ENCODE assay signal across 22 mouse cellular contexts in genomic region chr6:54916163-54916562, GRCm38 (mm10). TPM values are rescaled to one million over a fixed set of nuclear protein-coding genes. Genes with fewer than 3 reads are reported as not detected.
A peak's percentile ranks its signal among the peaks of the same experiment; 100 is the strongest.
DNase-seq lines count a peak whose midpoint lies in the region; ATAC-seq and TF ChIP-seq lines count a peak whose summit lies in the region.
"Had no signal": no experiment of that assay in that cellular context is flagged by ENCODE, and none has a peak within 500 bp of the region (broad histone marks: within the 10 kb centered on the region; RNA-seq: fewer than 3 reads in every experiment).

No protein-coding gene starts in this region.

- H3K27me3 ChIP-seq in heart, postnatal 0 days (ENCODE audit: control insufficient read depth, insufficient read depth, low read length) = no peaks in the 10 kb centered on the region
- peaks cover 8% of the 10 kb centered on the region for H3K27me3 ChIP-seq in G1E (ENCODE audit: insufficient read depth, low read length)
- H3K27me3 ChIP-seq: heart, embryonic 15.5 days; hindbrain, embryonic 12.5 days; liver, embryonic 12.5 days; neural tube, embryonic 13.5 days had no signal

- intact Hi-C loops in heart, postnatal 10 days (cut with DNase I) = loop anchor here (2.0 to 5.0 kb wide), 4 partner anchors 56 to 251 kb away; partner anchors contain the start of genes Ggct and Nod1

- no peak for DNase-seq in heart, postnatal 0 days (ENCODE audit: low spot score)
- no peak for DNase-seq in heart, postnatal 10 days
- DNase-seq in G1E (ENCODE audit: low spot score) = no peak
- DNase-seq in induced T-regulatory cell, adult 2 months (ENCODE audit: low read depth) = peak; percentile 34
- DNase-seq in thymus, postnatal 14 days = peak; percentile 39
- no peak for DNase-seq in right cerebral cortex, postnatal 25 days
- no peak for DNase-seq in gastrocnemius, adult 18-20 months (ENCODE audit: low spot score)
- DNase-seq in embryo, embryonic 11 days = no peak
- DNase-seq: adrenal gland, postnatal 10 days; cerebellum, adult 11-12 months; cerebellum, postnatal 25 days; heart, adult 18-20 months; kidney, adult 11 months; kidney, postnatal 14 days; right cerebral cortex, postnatal 4 days had no signal

- no peak overlapping the region for H3K4me3 ChIP-seq in heart, postnatal 0 days (ENCODE audit: low read depth, low read length)
- H3K4me3 ChIP-seq in G1E (ENCODE audit: low read depth, low read length) = no peak overlapping the region
- H3K4me3 ChIP-seq: erythroblast, embryonic 14.5 days; heart, embryonic 15.5 days; hindbrain, embryonic 12.5 days; limb, embryonic 10.5 days; liver, embryonic 12.5 days; neural tube, embryonic 13.5 days had no signal

- TF ChIP-seq CTCF in heart, postnatal 0 days (IDR thresholded peaks at IDR 0.05; ENCODE audit: low read depth) = no peak
- no peak for TF ChIP-seq CTCF in G1E (IDR thresholded peaks at IDR 0.05; ENCODE audit: low read depth, low read length)

- no peak overlapping the region for H3K4me2 ChIP-seq in heart, postnatal 0 days (ENCODE audit: low read depth, low read length)
- H3K4me2 ChIP-seq: heart, embryonic 15.5 days; hindbrain, embryonic 12.5 days; liver, embryonic 12.5 days; neural tube, embryonic 13.5 days had no signal

- no peaks in the 10 kb centered on the region for H3K36me3 ChIP-seq in heart, postnatal 0 days (replicated peaks; ENCODE audit: control insufficient read depth, insufficient read depth, low read length)
- H3K36me3 ChIP-seq in G1E (replicated peaks) = no peaks in the 10 kb centered on the region
- H3K36me3 ChIP-seq: heart, embryonic 15.5 days; hindbrain, embryonic 12.5 days; limb, embryonic 10.5 days; liver, embryonic 12.5 days; neural tube, embryonic 13.5 days had no signal

- peak; percentile 14; the same call in 1 of the 2 replicates for ATAC-seq in heart, postnatal 0 days (ENCODE audit: insufficient read depth, low read depth)
- peak; percentile 34 for ATAC-seq in G1E (ENCODE audit: extremely low read depth, insufficient number of reproducible peaks, low FRiP score, poor library complexity, severe bottlenecking)
- ATAC-seq: forebrain, embryonic 16.5 days; liver, embryonic 12.5 days had no signal

- TF ChIP-seq EP300 in heart, postnatal 0 days (IDR thresholded peaks at IDR 0.05; ENCODE audit: low read depth) = no peak

- no peak overlapping the region for H3K9ac ChIP-seq in heart, postnatal 0 days (replicated peaks; ENCODE audit: low read depth, low read length)
- H3K9ac ChIP-seq: heart, embryonic 15.5 days; hindbrain, embryonic 12.5 days; liver, embryonic 12.5 days; neural tube, embryonic 13.5 days had no signal

- 43% methylated on average over 4 of the region's 4 CpGs for WGBS in heart, postnatal 0 days

- no peaks in the 10 kb centered on the region for H3K9me3 ChIP-seq in heart, postnatal 0 days (replicated peaks; ENCODE audit: control insufficient read depth, low read length)
- H3K9me3 ChIP-seq in G1E (replicated peaks) = no peaks in the 10 kb centered on the region
- H3K9me3 ChIP-seq: heart, embryonic 15.5 days; hindbrain, embryonic 12.5 days; limb, embryonic 10.5 days; liver, embryonic 12.5 days; neural tube, embryonic 13.5 days had no signal

- no peaks in the 10 kb centered on the region for H3K4me1 ChIP-seq in heart, postnatal 0 days (ENCODE audit: control insufficient read depth, insufficient read depth)
- peaks cover 14% of the 10 kb centered on the region for H3K4me1 ChIP-seq in G1E (ENCODE audit: insufficient read depth, low read depth, low read length)
- H3K4me1 ChIP-seq: heart, embryonic 15.5 days; hindbrain, embryonic 12.5 days; limb, embryonic 10.5 days; liver, embryonic 12.5 days; neural tube, embryonic 13.5 days had no signal

- no peak overlapping the region for H3K27ac ChIP-seq in heart, postnatal 0 days (ENCODE audit: low read depth)
- H3K27ac ChIP-seq: heart, embryonic 15.5 days; hindbrain, embryonic 12.5 days; limb, embryonic 10.5 days; liver, embryonic 12.5 days; neural tube, embryonic 13.5 days had no signal

RNA-seq across cellular contexts. Expression of gene Nod1, which starts 56.2 kb away (rescaled TPM):
- 6.3 and 8.3 TPM in 2 replicates for total RNA-seq in heart, postnatal 0 days (2014; rRNA removed; ENCODE audit: low replicate concordance)
- 4.2 and 5.1 TPM in 2 replicates for polyA plus RNA-seq in heart, postnatal 0 days (2015; fragmentation: Nextera tagmentation; extraction: Ambion mirVana)
- total RNA-seq in heart, postnatal 10 days (2021) = 10 to 100 TPM; 14.2 to 15.8 TPM
- total RNA-seq in G1E (2014; fragmentation: Nextera tagmentation) (not detected in 2 replicates), G1E (2017) (0.06 and 0.11 TPM in 2 replicates)
- polyA plus RNA-seq in G1E (2012) = 0.03 and 0.04 TPM in 2 replicates
- 1 to 10 TPM; 7.1 to 8.1 TPM for total RNA-seq in gastrocnemius, adult 18-20 months (2021)

Comparison
In these comparisons a context has a peak if more than half of its experiments do, and no peak if none do; other contexts are left out.
1. DNase-seq: peak in induced T-regulatory cell, adult 2 months (single experiment) and thymus, postnatal 14 days (single experiment); none in heart, postnatal 0 days (single experiment), heart, postnatal 10 days (0 of 2), G1E (single experiment), right cerebral cortex, postnatal 25 days (single experiment), gastrocnemius, adult 18-20 months (single experiment) and embryo, embryonic 11 days (single experiment).